Mouse (Mus musculus): Measurements from ENCODE around the gene Tead4.

Tead4 gene

GRCm38 (mm10) chr6:128291284-128291683, 9.3 kb downstream of the Tead4 start:
- DNase-seq (ENCODE audit: low read depth): peak; percentile 54

- DNase-seq (ENCODE audit: low read depth): no peak
Observed at GRCm38 (mm10) chr6:128288681-128289080, 11.9 kb downstream of the Tead4 start.

- DNase-seq (ENCODE audit: low read depth): peak; percentile 94
Observed at GRCm38 (mm10) chr6:128285792-128286430, 14.7 kb downstream of the Tead4 start.

GRCm38 (mm10) chr6:128282126-128282525, 18.5 kb downstream of the Tead4 start:
- peak; percentile 97 for DNase-seq (ENCODE audit: low read depth)

GRCm38 (mm10) chr6:128280472-128281145, 20.0 kb downstream of the Tead4 start:
- DNase-seq (ENCODE audit: low read depth): peak; percentile 75

- DNase-seq (ENCODE audit: low read depth): peak; percentile 48
Observed at GRCm38 (mm10) chr6:128279608-128280007, 21.0 kb downstream of the Tead4 start.

- no peak for DNase-seq (ENCODE audit: low read depth)
Observed at GRCm38 (mm10) chr6:128279099-128279498, 21.5 kb downstream of the Tead4 start.

- no peak for DNase-seq (ENCODE audit: low read depth)
Observed at GRCm38 (mm10) chr6:128277132-128278085, 23.2 kb downstream of the Tead4 start.

- no peak for DNase-seq (ENCODE audit: low read depth)
Observed at GRCm38 (mm10) chr6:128276349-128276748, 24.3 kb downstream of the Tead4 start.

- peak; percentile 58 for DNase-seq (ENCODE audit: low read depth)
Observed at GRCm38 (mm10) chr6:128275506-128276064, 25.0 kb downstream of the Tead4 start.

GRCm38 (mm10) chr6:128273507-128273906, 27.1 kb downstream of the Tead4 start:
- DNase-seq (ENCODE audit: low read depth): no peak

GRCm38 (mm10) chr6:128272754-128273153, 27.9 kb downstream of the Tead4 start:
- no peak for DNase-seq (ENCODE audit: low read depth)

GRCm38 (mm10) chr6:128269850-128270249, 30.8 kb downstream of the Tead4 start:
- no peak for DNase-seq (ENCODE audit: low read depth)

GRCm38 (mm10) chr6:128264870-128265526, 35.6 kb downstream of the Tead4 start:
- peak; percentile 46 for DNase-seq (ENCODE audit: low read depth)

- DNase-seq (ENCODE audit: low read depth): no peak
Observed at GRCm38 (mm10) chr6:128261486-128261885, 39.1 kb downstream of the Tead4 start.

- no peak for DNase-seq (ENCODE audit: low read depth)
Observed at GRCm38 (mm10) chr6:128259252-128259651, 41.4 kb downstream of the Tead4 start.

GRCm38 (mm10) chr6:128255941-128256340, 44.7 kb downstream of the Tead4 start:
- peak; percentile 27 for DNase-seq (ENCODE audit: low read depth)

- DNase-seq (ENCODE audit: low read depth): peak; percentile 24
Observed at GRCm38 (mm10) chr6:128255292-128255691, 45.3 kb downstream of the Tead4 start.

- DNase-seq (ENCODE audit: low read depth): peak; percentile 61
Observed at GRCm38 (mm10) chr6:128254551-128254950, 46.1 kb downstream of the Tead4 start.

- no peak for DNase-seq (ENCODE audit: low read depth)
Observed at GRCm38 (mm10) chr6:128253111-128253510, 47.5 kb downstream of the Tead4 start.

- DNase-seq (ENCODE audit: low read depth): no peak
Observed at GRCm38 (mm10) chr6:128250596-128250995, 50.0 kb downstream of the Tead4 start.

Data from NIH3T3 (cell line).